Mouse (Mus musculus) MEL (cell line): ENCODE results near the gene Zscan10.

ENCODE experiments used
- CHD2 ChIP-seq: IDR thresholded peaks from 2 replicates; pipeline ENCODE4 v1.6.1; 2011; ENCODE audit warnings: low read length, improper control_type of control experiment
- CTCF ChIP-seq, 3 experiments: IDR thresholded peaks in 2 of 3; conservative IDR thresholded peaks in 1 of 3; 2 replicates each; pipeline ENCODE4 v1.5.1; 2011 to 2012; ENCODE audit warnings: low read length in 3 of 3, low read depth in 2 of 3, mild to moderate bottlenecking in 2 of 3, improper control_type of control experiment in 1 of 3, inconsistent platforms in 1 of 3, mixed read lengths in 1 of 3, moderate library complexity in 1 of 3; ENCODE audit not compliant: control insufficient read depth in 1 of 3, insufficient read depth in 1 of 3, poor library complexity in 1 of 3, severe bottlenecking in 1 of 3
- ELF1 ChIP-seq: IDR thresholded peaks from 2 replicates; pipeline ENCODE4 v1.6.1; 2014; ENCODE audit warnings: low read depth, mild to moderate bottlenecking, inconsistent platforms, low read length, improper control_type of control experiment, moderate library complexity
- EP300 ChIP-seq, 2 experiments: IDR thresholded peaks; 2 replicates each; pipeline ENCODE4 v1.6.1; 2011; ENCODE audit warnings: improper control_type of control experiment in 2 of 2, low read length in 2 of 2, low read depth in 1 of 2, mild to moderate bottlenecking in 1 of 2
- JUND ChIP-seq: IDR thresholded peaks from 2 replicates; pipeline ENCODE4 v1.6.1; 2011; ENCODE audit warnings: low read depth, mild to moderate bottlenecking, improper control_type of control experiment, low read length
- MXI1 ChIP-seq: IDR thresholded peaks from 2 replicates; pipeline ENCODE4 v1.6.1; 2011; ENCODE audit warnings: mild to moderate bottlenecking, low read depth, low read length, improper control_type of control experiment
- NRF1 ChIP-seq: IDR thresholded peaks from 2 replicates; pipeline ENCODE4 v1.6.1; 2014; ENCODE audit warnings: low read depth, mild to moderate bottlenecking, inconsistent platforms, low read length, improper control_type of control experiment, moderate library complexity; ENCODE audit not compliant: poor library complexity, insufficient read depth, severe bottlenecking
- SMC3 ChIP-seq: IDR thresholded peaks from 2 replicates; pipeline ENCODE4 v1.6.1; 2011; ENCODE audit warnings: low read depth, low read length, improper control_type of control experiment
- TBP ChIP-seq: IDR thresholded peaks from 2 replicates; pipeline ENCODE4 v1.8.0; 2011; ENCODE audit warnings: low read depth, low read length, improper control_type of control experiment
- TCF12 ChIP-seq: IDR thresholded peaks from 2 replicates; pipeline ENCODE4 v1.6.1; 2014; ENCODE audit warnings: low read depth, mild to moderate bottlenecking, inconsistent platforms, low read length, improper control_type of control experiment, moderate library complexity

DNA sequence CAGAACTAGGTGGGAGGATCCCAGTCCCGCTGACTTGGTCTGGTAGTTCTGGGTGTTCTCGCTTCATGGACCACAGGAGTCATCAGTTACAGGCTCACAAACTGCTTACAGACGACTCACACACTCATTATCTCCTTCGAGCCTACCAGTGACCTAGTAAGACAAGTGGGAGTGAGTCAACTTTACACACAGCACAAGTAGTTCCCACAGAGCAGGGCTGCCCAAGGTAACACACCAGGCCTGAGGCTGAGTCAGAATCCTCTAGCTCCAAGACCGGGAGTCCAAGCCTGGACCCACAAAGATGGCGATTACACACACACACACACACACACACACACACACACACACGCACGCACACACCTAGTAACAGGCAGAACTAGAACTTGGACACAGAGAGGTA is 15.9 kb upstream of the Zscan10 start:
- TF ChIP-seq SMC3 (no peak), ELF1 (no peak), MXI1 (no peak), CTCF (IDR thresholded peaks at IDR 0.05 in 2 of 3, conservative IDR thresholded peaks at IDR 0.05 in 1 of 3; ENCODE audit: control insufficient read depth in 1 of 3, insufficient read depth in 1 of 3, low read depth in 2 of 3, low read length in 3 of 3, poor library complexity in 1 of 3, severe bottlenecking in 1 of 3) (no peak), TCF12 (no peak), CHD2 (no peak), EP300 (IDR thresholded peaks at IDR 0.05; ENCODE audit: low read depth in 1 of 2, low read length in 2 of 2) (no peak), JUND (no peak), TBP (no peak), NRF1 (no peak)
